Mouse (Mus musculus) bone marrow macrophage, adult 2 months (primary cell): Measurements from ENCODE around the gene Slc5a4b. TPM values are rescaled to one million over a fixed set of nuclear protein-coding genes. Genes with fewer than 3 reads are reported as not detected.

Experiments
- H3K27ac ChIP-seq: 2 replicates; pipeline ENCODE4 v1.5.1; 2012; ENCODE audit warnings: low read depth, low read length; ENCODE audit not compliant: insufficient read depth
- H3K4me1 ChIP-seq: 2 replicates; pipeline ENCODE4 v1.6.1; 2012; ENCODE audit warnings: low read length; ENCODE audit not compliant: control insufficient read depth, insufficient read depth
- H3K4me3 ChIP-seq: 2 replicates; pipeline ENCODE4 v1.5.1; 2012; ENCODE audit warnings: mild to moderate bottlenecking, low read length, moderate library complexity; ENCODE audit not compliant: insufficient read depth
- CTCF ChIP-seq: IDR thresholded peaks from 2 replicates; pipeline ENCODE4 v1.5.1; 2012; ENCODE audit warnings: low read depth, mild to moderate bottlenecking, low read length, moderate library complexity
- POLR2A ChIP-seq: IDR thresholded peaks from 2 replicates; pipeline ENCODE4 v1.6.1; 2012; ENCODE audit warnings: mild to moderate bottlenecking, low read depth, low read length, borderline replicate concordance
- polyA plus RNA-seq: library from polyadenylated mRNA; stranded (reverse); fragments of >200 nt; gene quantifications from 2 replicates; pipeline ENCODE4 v1.2.4, GENCODE M21; 2012; ENCODE audit not compliant: missing spikeins, insufficient read depth, insufficient read length

Slc5a4b gene
- polyA plus RNA-seq, 1 experiment: not detected

DNA sequence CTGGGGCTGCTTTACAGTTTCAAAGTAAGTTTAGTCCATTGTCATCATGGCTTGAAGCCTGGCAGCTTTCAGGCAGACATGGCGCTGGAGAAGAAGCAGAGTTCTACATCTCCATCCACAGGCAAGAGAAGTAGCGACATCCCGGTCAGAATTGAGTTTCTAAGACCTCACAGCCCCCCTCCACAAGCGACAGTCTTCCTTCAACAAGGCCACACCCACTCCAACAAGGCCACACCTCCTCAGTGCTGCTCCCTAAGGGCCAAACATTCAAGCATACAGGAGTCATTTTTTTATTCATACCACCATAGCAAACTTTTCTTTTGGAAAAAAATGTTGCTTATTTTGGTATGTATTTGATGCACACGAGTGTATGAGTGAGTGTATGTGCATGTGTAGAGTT lies 80.3 kb downstream of the Slc5a4b start:
- Histone ChIP-seq H3K4me1 (peaks cover 13% of the 10 kb centered on the region), H3K27ac (no peak overlapping the region), H3K4me3 (no peak overlapping the region)
- TF ChIP-seq CTCF (no peak), POLR2A (no peak)

- peaks cover 12% of the 10 kb centered on the region for H3K4me1 ChIP-seq
- no peak overlapping the region for H3K27ac ChIP-seq
- no peak for TF ChIP-seq CTCF
- no peak for TF ChIP-seq POLR2A
- no peak overlapping the region for H3K4me3 ChIP-seq
Observed at GRCm38 (mm10) chr10:76029276-76029675, 81.5 kb downstream of the Slc5a4b start.

DNA sequence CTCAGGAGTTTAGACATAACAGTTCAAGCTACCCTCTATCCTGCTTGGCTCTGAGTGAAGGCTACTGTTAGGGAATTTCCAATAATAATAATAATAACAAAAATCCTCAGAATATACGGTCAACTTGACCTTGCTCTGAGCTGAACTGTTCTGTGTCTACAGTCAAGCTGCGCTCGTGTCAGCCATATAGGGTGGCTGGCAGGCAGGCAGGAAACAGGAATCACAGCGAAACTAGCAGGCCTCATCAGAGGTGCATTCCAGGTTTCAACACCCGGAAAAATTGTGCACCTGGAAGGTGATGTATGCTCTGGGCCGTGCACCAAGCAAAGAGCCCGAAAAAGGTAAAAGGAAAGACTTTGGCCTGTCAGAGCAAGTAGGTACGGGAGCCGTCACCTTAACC lies 82.4 kb downstream of the Slc5a4b start:
- Histone ChIP-seq H3K27ac (no peak overlapping the region), H3K4me3 (no peak overlapping the region), H3K4me1 (peaks cover 5% of the 10 kb centered on the region)
- TF ChIP-seq POLR2A: no peak
- TF ChIP-seq CTCF: no peak

DNA sequence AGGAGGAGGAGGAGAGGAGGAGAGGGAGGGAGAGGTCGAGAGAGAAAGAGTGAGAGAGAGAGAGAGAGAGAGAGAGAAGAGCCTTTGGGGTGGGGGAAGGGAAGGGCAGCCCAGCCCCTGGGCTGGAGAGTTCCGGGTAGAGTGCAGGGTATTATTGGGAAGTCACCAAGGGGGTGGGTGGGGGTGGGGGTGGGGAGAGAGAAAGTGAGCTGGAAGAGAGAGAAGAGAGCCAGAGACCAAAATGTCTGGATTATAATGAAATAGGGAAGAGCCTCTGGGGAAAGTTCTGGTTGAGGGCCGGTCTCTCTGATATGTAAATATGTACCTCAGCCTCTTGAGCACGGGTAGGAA lies 82.8 kb downstream of the Slc5a4b start:
- H3K27ac ChIP-seq: no peak overlapping the region
- no peak overlapping the region for H3K4me3 ChIP-seq
- TF ChIP-seq POLR2A (no peak), CTCF (no peak)
- peaks cover 5% of the 10 kb centered on the region for H3K4me1 ChIP-seq

GRCm38 (mm10) chr10:76027127-76028015 lies 83.4 kb downstream of the Slc5a4b start:
- TF ChIP-seq CTCF (no peak), POLR2A (no peak)
- Histone ChIP-seq H3K27ac (no peak overlapping the region), H3K4me3 (no peak overlapping the region)

DNA sequence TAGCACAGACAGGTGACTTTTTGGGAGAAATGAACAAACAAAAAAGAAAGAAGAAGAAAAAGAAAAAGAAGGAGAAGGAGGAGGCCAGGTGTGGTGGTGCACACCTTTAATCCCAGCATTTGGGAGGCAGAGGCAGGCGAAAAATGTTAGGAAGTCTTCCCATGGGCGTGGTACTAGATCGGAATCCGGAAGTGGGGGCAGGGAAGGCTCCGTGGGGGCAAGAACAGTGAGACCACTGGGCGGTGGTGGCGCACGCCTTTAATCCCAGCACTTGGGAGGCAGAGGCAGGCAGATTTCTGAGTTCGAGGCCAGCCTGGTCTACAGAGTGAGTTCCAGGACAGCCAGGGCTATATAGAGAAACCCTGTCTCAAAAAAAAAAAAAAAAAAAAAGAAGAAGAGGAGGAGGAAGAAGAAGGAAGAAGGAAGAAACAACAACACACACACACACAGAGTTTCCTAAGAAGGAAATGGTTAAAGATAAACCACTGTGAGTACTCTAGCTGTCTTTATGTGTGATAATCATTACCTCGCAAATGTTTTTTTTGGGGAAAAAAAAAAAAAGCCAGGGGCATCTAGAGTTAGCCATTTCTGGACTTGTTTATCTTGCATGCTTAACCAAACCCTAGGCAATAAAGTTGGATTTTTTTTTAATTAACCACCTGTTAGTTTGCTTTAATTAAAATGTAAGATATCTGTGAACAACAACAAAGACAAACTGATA lies 85.1 kb downstream of the Slc5a4b start:
- no peak overlapping the region for H3K4me3 ChIP-seq
- TF ChIP-seq POLR2A (no peak), CTCF (no peak)

More at GRCm38 (mm10) chr10:76027127-76028015, 83.4 kb downstream of the Slc5a4b start:
- H3K4me1 ChIP-seq: peaks cover 5% of the 10 kb centered on the region

GRCm38 (mm10) chr10:76023921-76024320 lies 86.8 kb downstream of the Slc5a4b start:
- no peak overlapping the region for H3K4me3 ChIP-seq
- H3K4me1 ChIP-seq: peaks cover 2% of the 10 kb centered on the region
- no peak overlapping the region for H3K27ac ChIP-seq
- TF ChIP-seq POLR2A (no peak), CTCF (no peak)

More for the DNA sequence above, 85.1 kb downstream of the Slc5a4b start:
- Histone ChIP-seq H3K4me1 (peaks cover 2% of the 10 kb centered on the region), H3K27ac (no peak overlapping the region)

DNA sequence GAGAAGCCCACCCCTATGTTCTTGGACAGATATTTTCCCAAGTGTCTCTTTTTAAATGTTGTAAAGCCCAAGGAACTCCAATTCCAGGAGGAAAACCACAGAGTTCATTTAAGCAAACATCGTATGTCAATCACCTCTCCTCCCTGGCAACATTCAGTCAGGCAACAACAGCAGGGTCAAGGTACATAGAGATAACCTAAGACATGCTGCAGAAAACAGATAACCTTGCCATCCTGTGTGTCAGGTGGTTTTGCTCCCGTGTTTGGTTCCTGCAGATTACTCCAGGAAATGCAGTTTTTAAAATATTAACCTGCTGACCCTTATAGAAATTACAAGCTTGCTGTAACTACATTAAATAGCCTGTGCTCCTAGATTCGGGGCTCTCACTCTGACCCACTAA lies 89.0 kb downstream of the Slc5a4b start:
- Histone ChIP-seq H3K4me3 (no peak overlapping the region), H3K27ac (no peak overlapping the region), H3K4me1 (no peaks in the 10 kb centered on the region)
- TF ChIP-seq POLR2A: no peak
- no peak for TF ChIP-seq CTCF

GRCm38 (mm10) chr10:76016886-76017285 lies 93.9 kb downstream of the Slc5a4b start:
- Histone ChIP-seq H3K4me1 (no peaks in the 10 kb centered on the region), H3K4me3 (no peak overlapping the region), H3K27ac (no peak overlapping the region)
- TF ChIP-seq POLR2A (no peak), CTCF (no peak)

- Histone ChIP-seq H3K4me3 (no peak overlapping the region), H3K4me1 (no peaks in the 10 kb centered on the region), H3K27ac (no peak overlapping the region)
- TF ChIP-seq POLR2A (no peak), CTCF (no peak)
Observed at GRCm38 (mm10) chr10:76012922-76013321, 97.8 kb downstream of the Slc5a4b start.
